Mouse (Mus musculus): ENCODE data around the gene Dnaja3.
"Not testable (repeated sequence)": the region's sequence is repeated elsewhere in the genome, so short reads cannot be mapped to it uniquely, and the experiment has no call there.

The Dnaja3 gene

GRCm38 (mm10) chr16:4725266-4725665, 85.5 kb downstream of the Dnaja3 start:
- DNase-seq (ENCODE audit: low spot score): no peak

DNA sequence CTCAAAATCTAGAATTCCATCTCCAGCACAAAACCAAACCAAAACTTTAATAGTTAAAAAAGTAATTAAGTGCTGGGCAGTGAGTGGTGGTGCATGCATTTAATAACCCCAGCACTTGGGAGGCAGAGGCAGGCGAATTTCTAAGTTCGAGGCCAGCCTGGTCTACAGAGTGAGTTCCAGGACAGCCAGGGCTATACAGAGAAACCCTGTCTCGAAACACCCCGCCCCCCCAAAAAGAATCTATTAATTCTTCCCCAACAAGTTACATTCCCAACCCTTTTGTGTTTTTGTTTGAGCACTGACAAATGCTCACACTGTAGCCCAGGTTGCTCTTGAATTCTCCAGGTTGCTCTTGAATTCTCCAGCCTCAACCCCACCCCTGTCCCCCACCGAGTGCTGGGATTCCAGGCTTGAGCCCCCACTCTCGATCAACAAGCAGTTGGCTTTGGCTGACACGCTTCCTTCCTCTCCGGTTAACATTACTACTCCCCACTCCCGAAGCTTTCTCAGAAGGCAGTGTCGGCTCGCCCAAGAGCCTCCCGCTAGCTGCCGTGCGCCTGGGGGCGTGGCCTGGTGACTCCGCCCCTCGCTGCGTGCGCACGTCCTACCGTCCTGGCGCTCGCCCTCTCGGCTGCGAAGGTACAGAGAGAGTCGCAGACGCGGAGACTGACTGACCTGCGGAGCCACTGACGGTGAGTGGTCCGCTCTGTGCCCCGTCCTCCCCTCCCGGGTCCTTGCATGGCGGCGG, 86.2 kb downstream of the Dnaja3 start, which contains the start of gene Hmox2:
Gene Hmox2, plus strand, starts transcription at position 582 of the 748 bp plus-strand sequence.
- DNase-seq (ENCODE audit: low spot score): peak; percentile 86

DNA sequence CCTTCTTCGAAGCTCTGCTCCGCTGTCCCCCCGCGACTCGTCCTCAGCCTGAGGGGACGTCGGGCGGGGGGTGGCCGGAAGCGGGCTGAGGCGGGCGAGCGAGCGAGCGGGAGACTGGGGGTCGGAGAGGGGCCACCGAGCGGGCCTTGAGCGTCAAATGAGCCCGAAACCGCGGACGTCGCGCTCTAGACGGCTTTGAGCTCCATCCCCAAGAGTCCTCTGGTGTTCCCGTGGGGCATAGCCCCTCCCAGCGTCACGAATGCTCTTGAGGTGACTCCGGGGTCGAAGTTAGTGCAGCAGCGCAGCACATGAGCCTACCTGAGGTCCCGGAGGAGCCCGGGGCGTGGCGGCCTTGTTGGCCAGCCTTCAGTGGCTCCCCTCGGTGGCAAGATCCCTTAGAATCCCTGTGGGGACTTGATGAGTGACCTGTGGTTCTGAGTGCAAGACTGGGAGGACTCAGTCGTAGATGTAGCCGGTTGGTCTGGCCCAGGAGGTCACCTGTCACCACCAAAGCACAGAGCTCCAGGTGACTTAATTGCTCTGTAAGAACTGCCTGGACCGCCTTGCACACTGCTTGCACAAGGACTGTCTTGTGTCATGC, 86.8 kb downstream of the Dnaja3 start:
- no peak for DNase-seq (ENCODE audit: low spot score)

- no peak for DNase-seq (ENCODE audit: low spot score)
Measured at GRCm38 (mm10) chr16:4727526-4727925, 87.7 kb downstream of the Dnaja3 start.

DNA sequence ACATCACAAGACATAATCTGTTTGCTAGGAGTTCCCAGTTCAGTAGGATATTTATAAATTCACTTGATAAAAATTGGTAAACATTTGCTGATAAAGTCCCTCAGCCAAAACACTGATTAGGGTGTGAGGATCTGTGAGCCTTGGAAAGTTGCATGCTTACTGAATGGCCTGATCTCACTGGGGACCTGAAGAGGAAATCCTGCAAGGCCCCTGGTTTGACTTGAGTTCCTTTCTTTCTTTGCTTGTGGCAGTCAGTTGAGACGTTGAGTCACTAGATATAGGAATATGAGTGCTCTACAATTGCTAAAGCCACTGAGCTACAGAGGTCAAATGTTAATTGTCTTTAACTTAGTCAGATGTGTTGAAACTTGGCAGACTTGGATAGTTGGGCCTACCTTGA, 88.2 kb downstream of the Dnaja3 start:
- DNase-seq (ENCODE audit: low spot score): no peak

GRCm38 (mm10) chr16:4730776-4731358, 91.1 kb downstream of the Dnaja3 start:
- DNase-seq (ENCODE audit: low spot score): no peak

DNA sequence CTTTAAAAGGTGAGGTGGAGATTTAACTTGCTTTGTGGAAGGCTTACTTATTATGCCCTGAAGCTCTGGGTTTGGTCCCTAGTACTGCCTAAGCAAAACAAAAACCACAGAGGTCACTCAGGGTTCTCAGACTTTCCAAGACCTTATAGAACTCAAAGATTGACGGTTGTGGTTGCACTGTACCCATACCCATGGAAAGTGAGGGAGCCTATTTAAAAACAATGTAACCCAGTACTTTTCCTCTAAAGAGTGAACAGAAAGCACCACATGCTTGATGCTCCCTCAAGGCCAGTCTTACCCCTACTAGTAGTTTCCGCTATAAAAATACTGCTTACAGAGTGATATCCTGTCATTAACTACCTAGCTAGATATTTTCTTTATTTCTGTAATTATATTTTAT, 96.5 kb downstream of the Dnaja3 start:
- no peak for DNase-seq (ENCODE audit: low spot score)

DNA sequence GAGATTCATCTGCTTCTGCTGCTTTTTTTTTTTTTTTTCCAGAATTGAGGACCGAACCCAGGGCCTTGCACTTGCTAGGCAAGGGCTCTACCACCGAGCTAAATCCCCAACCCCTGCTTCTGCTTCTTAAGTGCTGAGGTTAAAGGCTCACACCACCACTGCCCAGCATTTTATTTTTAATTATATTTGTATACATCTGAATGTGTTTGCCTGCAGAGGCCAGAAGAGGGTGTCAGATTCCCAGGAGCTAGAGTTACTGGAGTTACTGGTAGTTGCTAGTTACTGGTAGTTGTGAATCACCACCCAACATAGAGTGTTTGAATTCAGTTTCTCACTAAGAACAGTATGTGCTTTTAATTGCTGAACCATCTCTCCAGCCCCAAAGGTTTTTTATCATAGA, 100.2 kb downstream of the Dnaja3 start:
- DNase-seq (ENCODE audit: low spot score): no peak

DNA sequence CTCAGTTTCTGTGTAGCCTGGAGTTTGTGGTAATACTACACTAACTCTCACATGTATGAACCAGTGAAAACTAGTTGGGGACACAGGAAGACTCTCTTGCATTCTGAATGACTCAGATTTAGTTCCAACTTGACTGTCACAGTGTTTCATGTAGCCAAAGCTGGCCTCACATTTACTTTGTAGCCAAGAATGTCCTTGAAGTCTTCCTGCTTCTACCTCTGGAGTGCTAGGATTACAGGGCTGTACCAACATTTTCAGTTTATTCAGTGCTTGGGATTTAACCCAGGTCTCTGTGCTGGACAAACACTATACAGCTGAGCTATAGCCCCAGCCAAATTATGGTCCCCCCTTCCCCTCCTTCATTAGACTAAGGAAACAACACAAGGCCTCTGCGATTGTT, 102.4 kb downstream of the Dnaja3 start:
- no peak for DNase-seq (ENCODE audit: low spot score)

GRCm38 (mm10) chr16:4752155-4752554, 112.4 kb downstream of the Dnaja3 start:
- no peak for DNase-seq (ENCODE audit: low spot score)

DNA sequence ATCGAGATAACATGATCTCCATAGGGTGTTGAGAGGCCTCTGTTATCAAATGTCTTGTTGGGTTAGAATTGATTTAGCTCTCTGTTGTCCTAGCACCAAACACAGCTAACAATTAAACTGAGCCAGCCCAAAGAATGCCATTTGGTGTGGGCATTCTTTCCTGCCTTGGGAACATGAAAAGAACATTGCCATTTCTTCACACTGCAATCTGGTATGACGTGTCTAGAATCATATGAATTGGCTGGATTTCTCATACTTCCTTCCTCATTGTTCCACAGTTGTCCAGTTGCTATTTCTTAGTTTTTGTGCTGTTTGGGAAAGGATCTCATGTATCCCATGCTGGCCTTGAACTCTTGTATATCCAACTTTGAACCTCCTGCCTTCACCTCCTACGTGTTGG, 114.3 kb downstream of the Dnaja3 start:
- DNase-seq (ENCODE audit: low spot score): no peak

DNA sequence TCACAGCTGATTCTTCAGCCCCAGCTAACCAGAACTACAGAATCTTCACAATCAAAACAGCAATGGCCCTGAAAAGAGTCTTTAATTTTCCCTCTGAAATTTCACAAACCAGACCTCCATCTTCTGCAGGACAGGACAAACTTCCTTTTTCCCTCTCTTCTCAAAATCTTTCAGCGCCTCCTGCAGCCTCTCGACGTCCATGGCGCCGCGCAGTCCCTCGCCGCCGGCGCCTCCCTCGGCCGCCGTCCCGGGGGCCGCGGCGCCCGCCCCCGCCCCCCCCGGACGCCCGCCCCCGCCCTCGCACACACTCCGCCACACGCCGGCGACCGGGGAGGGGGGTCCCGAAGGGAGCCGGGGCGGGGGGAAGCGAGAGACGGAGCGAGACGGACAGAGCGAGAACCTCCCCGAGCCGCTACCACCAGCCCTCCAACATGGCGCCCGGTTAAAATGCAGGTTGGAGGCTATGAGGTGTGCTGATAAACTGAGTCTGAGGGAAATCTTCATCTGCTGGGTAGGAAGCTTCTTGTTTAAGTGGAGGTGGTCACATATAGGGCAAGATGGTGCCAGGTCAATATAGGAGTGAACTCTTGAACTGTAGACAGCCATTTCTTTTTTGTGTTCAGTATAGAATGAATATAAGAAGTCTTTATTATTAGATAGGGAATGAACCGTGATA, 117.0 kb downstream of the Dnaja3 start:
- DNase-seq (ENCODE audit: low spot score): not testable (repeated sequence)
